Mouse (Mus musculus) embryonic facial prominence, embryonic 15.5 days (tissue): ENCODE measurements around the gene Serpinc1. TPM values are rescaled to one million over a fixed set of nuclear protein-coding genes. Genes with fewer than 3 reads are reported as not detected.

Source experiments
- ATAC-seq: fragments of 200-750 bp; cut with Nextera tagmentation; 2 replicates; pipeline ENCODE4 v1.8.0; 2017; ENCODE audit warnings: low read depth, moderate TSS enrichment; ENCODE audit not compliant: insufficient number of reproducible peaks, low FRiP score, low TSS enrichment
- H3K27ac ChIP-seq: fragments of 300-500 bp; sonication (generic); replicated peaks from 2 replicates; pipeline ENCODE4 v1.5.1; 2015; ENCODE audit warnings: mild to moderate bottlenecking, inconsistent platforms
- H3K27me3 ChIP-seq: fragments of 300-500 bp; sonication (generic); 2 replicates; pipeline ENCODE4 v1.6.1; 2015; ENCODE audit warnings: inconsistent platforms
- H3K36me3 ChIP-seq: fragments of 300-500 bp; sonication (generic); 2 replicates; pipeline ENCODE4 v1.6.1; 2015; ENCODE audit warnings: mild to moderate bottlenecking, inconsistent platforms
- H3K4me1 ChIP-seq: fragments of 300-500 bp; sonication (generic); 2 replicates; pipeline ENCODE4 v1.6.1; 2015; ENCODE audit warnings: inconsistent platforms
- H3K4me2 ChIP-seq: fragments of 300-500 bp; sonication (generic); replicated peaks from 2 replicates; pipeline ENCODE4 v1.6.1; 2015; ENCODE audit warnings: mild to moderate bottlenecking, inconsistent platforms
- H3K4me3 ChIP-seq: fragments of 300-500 bp; sonication (generic); replicated peaks from 2 replicates; pipeline ENCODE4 v1.5.1; 2015; ENCODE audit warnings: mild to moderate bottlenecking, inconsistent platforms
- H3K9ac ChIP-seq: fragments of 300-500 bp; sonication (generic); 2 replicates; pipeline ENCODE4 v1.6.1; 2015; ENCODE audit warnings: inconsistent platforms
- H3K9me3 ChIP-seq: fragments of 300-500 bp; sonication (generic); replicated peaks from 2 replicates; pipeline ENCODE4 v1.6.1; 2016; ENCODE audit warnings: inconsistent platforms
- whole genome bisulfite sequencing: fragments of 180-500 bp; shearing (Covaris S2); methylation state at CpG from one replicate; pipeline ENCODE4 v1.1.7; 2015; 5-methylcytosine and 5-hydroxymethylcytosine counted together
- polyA plus RNA-seq: library from polyadenylated mRNA; unstranded; fragments of >200 nt; fragmentation: Nextera tagmentation; extraction: Ambion mirVana; gene quantifications from 2 replicates; pipeline ENCODE4 v1.2.1, GENCODE M21; 2015

Gene Serpinc1
- polyA plus RNA-seq, 1 experiment from 2014 or later: 2.5 TPM

- no peak for ATAC-seq
- Histone ChIP-seq H3K4me2 (peak overlapping the region; percentile 63), H3K9ac (peak overlapping the region; percentile 75), H3K9me3 (no peaks in the 10 kb centered on the region), H3K27me3 (no peaks in the 10 kb centered on the region), H3K27ac (peak overlapping the region; percentile 98), H3K4me1 (peaks cover 16% of the 10 kb centered on the region), H3K36me3 (peaks cover 30% of the 10 kb centered on the region), H3K4me3 (peak overlapping the region; percentile 80)
- 1% methylated on average over 5 of the region's 5 CpGs for WGBS
Measured at GRCm38 (mm10) chr1:161036411-161036841, 58.0 kb downstream of the Serpinc1 start.

GRCm38 (mm10) chr1:161037026-161037425, 58.6 kb downstream of the Serpinc1 start:
- 0% methylated on average over 1 of the region's 1 CpGs for WGBS
- Histone ChIP-seq H3K9ac (peak overlapping the region; percentile 75), H3K9me3 (no peaks in the 10 kb centered on the region), H3K27me3 (no peaks in the 10 kb centered on the region), H3K36me3 (peaks cover 30% of the 10 kb centered on the region), H3K4me2 (peak overlapping the region; percentile 63), H3K4me3 (peak overlapping the region; percentile 80), H3K27ac (peak overlapping the region; percentile 98), H3K4me1 (peaks cover 13% of the 10 kb centered on the region)
- ATAC-seq: no peak

GRCm38 (mm10) chr1:161037599-161037998, 59.2 kb downstream of the Serpinc1 start:
- H3K36me3 ChIP-seq: peaks cover 27% of the 10 kb centered on the region
- 17% methylated on average over 3 of the region's 3 CpGs for WGBS
- no peak for ATAC-seq
- no peaks in the 10 kb centered on the region for H3K27me3 ChIP-seq
- H3K9me3 ChIP-seq: no peaks in the 10 kb centered on the region
- no peak overlapping the region for H3K27ac ChIP-seq
- H3K4me3 ChIP-seq: peak overlapping the region; percentile 80
- peaks cover 13% of the 10 kb centered on the region for H3K4me1 ChIP-seq
- H3K4me2 ChIP-seq: peak overlapping the region; percentile 63
- H3K9ac ChIP-seq: no peak overlapping the region

- 28% methylated on average over 3 of the region's 3 CpGs for WGBS
- Histone ChIP-seq H3K9me3 (no peaks in the 10 kb centered on the region), H3K4me2 (peak overlapping the region; percentile 63), H3K9ac (no peak overlapping the region), H3K36me3 (peaks cover 27% of the 10 kb centered on the region), H3K27ac (0 out of 2 replicates have a peak overlapping the region, but pooled peaks have one; percentile 7), H3K4me1 (peaks cover 13% of the 10 kb centered on the region), H3K4me3 (peak overlapping the region; percentile 80), H3K27me3 (no peaks in the 10 kb centered on the region)
- no peak for ATAC-seq
Measured at GRCm38 (mm10) chr1:161038004-161038403, 59.6 kb downstream of the Serpinc1 start.

GRCm38 (mm10) chr1:161038968-161039721, 60.8 kb downstream of the Serpinc1 start:
- Histone ChIP-seq H3K9me3 (no peaks in the 10 kb centered on the region), H3K4me3 (no peak overlapping the region), H3K4me1 (0 out of 2 replicates have a peak, but pooled peaks cover 6% of the 10 kb centered on the region), H3K27ac (peak overlapping the region; percentile 69), H3K36me3 (peaks cover 27% of the 10 kb centered on the region), H3K4me2 (no peak overlapping the region), H3K27me3 (no peaks in the 10 kb centered on the region), H3K9ac (no peak overlapping the region)
- ATAC-seq: no peak
- 12% methylated on average over 3 of the region's 3 CpGs for WGBS

- Histone ChIP-seq H3K27me3 (no peaks in the 10 kb centered on the region), H3K27ac (peak overlapping the region; percentile 69), H3K36me3 (peaks cover 29% of the 10 kb centered on the region), H3K9ac (no peak overlapping the region), H3K4me2 (no peak overlapping the region), H3K4me1 (0 out of 2 replicates have a peak, but pooled peaks cover 6% of the 10 kb centered on the region), H3K9me3 (no peaks in the 10 kb centered on the region), H3K4me3 (no peak overlapping the region)
- 0 out of 2 replicates have a peak, but pooled peaks have one; percentile 46 for ATAC-seq
- WGBS: 15% methylated on average over 3 of the region's 3 CpGs
Measured at GRCm38 (mm10) chr1:161039741-161040425, 61.5 kb downstream of the Serpinc1 start.

GRCm38 (mm10) chr1:161040426-161040770, 62.0 kb downstream of the Serpinc1 start:
- Histone ChIP-seq H3K4me1 (0 out of 2 replicates have a peak, but pooled peaks cover 6% of the 10 kb centered on the region), H3K27me3 (no peaks in the 10 kb centered on the region), H3K9me3 (no peaks in the 10 kb centered on the region), H3K36me3 (peaks cover 34% of the 10 kb centered on the region), H3K4me3 (no peak overlapping the region), H3K9ac (no peak overlapping the region), H3K27ac (peak overlapping the region; percentile 69), H3K4me2 (no peak overlapping the region)
- ATAC-seq: no peak
- WGBS: 59% methylated on average over 1 of the region's 1 CpGs

- no peaks in the 10 kb centered on the region for H3K27me3 ChIP-seq
- no peak overlapping the region for H3K4me3 ChIP-seq
- no peak overlapping the region for H3K4me2 ChIP-seq
- H3K4me1 ChIP-seq: 0 out of 2 replicates have a peak, but pooled peaks cover 6% of the 10 kb centered on the region
- peaks cover 38% of the 10 kb centered on the region for H3K36me3 ChIP-seq
- H3K9ac ChIP-seq: no peak overlapping the region
- no peak for ATAC-seq
- peak overlapping the region; percentile 69 for H3K27ac ChIP-seq
- no peaks in the 10 kb centered on the region for H3K9me3 ChIP-seq
Measured at GRCm38 (mm10) chr1:161040855-161041254, 62.5 kb downstream of the Serpinc1 start.

GRCm38 (mm10) chr1:161041261-161042020, 63.1 kb downstream of the Serpinc1 start:
- H3K9me3 ChIP-seq: no peaks in the 10 kb centered on the region
- peaks cover 44% of the 10 kb centered on the region for H3K36me3 ChIP-seq
- ATAC-seq: no peak
- no peak overlapping the region for H3K4me3 ChIP-seq
- H3K4me1 ChIP-seq: 0 out of 2 replicates have a peak, but pooled peaks cover 6% of the 10 kb centered on the region
- no peak overlapping the region for H3K4me2 ChIP-seq
- WGBS: 88% methylated on average over 7 of the region's 7 CpGs
- no peak overlapping the region for H3K27ac ChIP-seq
- no peak overlapping the region for H3K9ac ChIP-seq
- H3K27me3 ChIP-seq: no peaks in the 10 kb centered on the region

GRCm38 (mm10) chr1:161046972-161047371, 68.6 kb downstream of the Serpinc1 start:
- Histone ChIP-seq H3K27me3 (no peaks in the 10 kb centered on the region), H3K27ac (no peak overlapping the region), H3K4me3 (no peak overlapping the region), H3K4me2 (no peak overlapping the region), H3K9me3 (no peaks in the 10 kb centered on the region), H3K4me1 (no peaks in the 10 kb centered on the region), H3K9ac (no peak overlapping the region), H3K36me3 (peaks cover 38% of the 10 kb centered on the region)
- 79% methylated on average over 3 of the region's 3 CpGs for WGBS
- ATAC-seq: no peak
